Mouse (Mus musculus) small intestine, adult 2 months (tissue): Measurements from ENCODE around the gene Hdac4. TPM values are rescaled to one million over a fixed set of nuclear protein-coding genes. Genes with fewer than 3 reads are reported as not detected.

ENCODE experiments used
- H3K27ac ChIP-seq: fragments of 200-500 bp; 2 replicates; pipeline ENCODE4 v1.5.1; 2012; ENCODE audit warnings: low read depth, low read length, control low read depth, inconsistent platforms; ENCODE audit not compliant: insufficient read depth
- H3K27me3 ChIP-seq: fragments of 200-500 bp; 2 replicates; pipeline ENCODE4 v1.6.1; 2012; ENCODE audit warnings: mild to moderate bottlenecking, moderate library complexity, low read length, inconsistent platforms; ENCODE audit not compliant: control insufficient read depth, insufficient read depth
- H3K36me3 ChIP-seq: fragments of 200-500 bp; 2 replicates; pipeline ENCODE4 v1.6.1; 2012; ENCODE audit warnings: mild to moderate bottlenecking, low read length, control low read depth, inconsistent platforms; ENCODE audit not compliant: control insufficient read depth, insufficient read depth
- H3K4me1 ChIP-seq: fragments of 200-500 bp; 2 replicates; pipeline ENCODE4 v1.6.1; 2012; ENCODE audit warnings: low read length, inconsistent platforms, mixed read lengths; ENCODE audit not compliant: control insufficient read depth, insufficient read depth, insufficient read length
- H3K4me3 ChIP-seq: fragments of 200-500 bp; 2 replicates; pipeline ENCODE4 v1.5.1; 2012; ENCODE audit warnings: low read depth, mild to moderate bottlenecking, control low read depth, inconsistent platforms, low read length, moderate library complexity
- CTCF ChIP-seq: fragments of 200-500 bp; IDR thresholded peaks from 2 replicates; pipeline ENCODE4 v1.5.1; 2012; ENCODE audit warnings: low read depth, mild to moderate bottlenecking, control low read depth, inconsistent platforms, low read length, moderate library complexity, mixed read lengths; ENCODE audit not compliant: insufficient replicate concordance, insufficient read length; ENCODE audit errors: extremely low read depth
- POLR2A ChIP-seq: fragments of 200-500 bp; IDR thresholded peaks from 2 replicates; pipeline ENCODE4 v1.6.1; 2012; ENCODE audit warnings: low read depth, mild to moderate bottlenecking, control low read depth, inconsistent platforms, low read length, moderate library complexity
- WGBS: fragments of 180-500 bp; shearing (Covaris S2); methylation state at CpG from one replicate; pipeline ENCODE4 v1.1.7; 2018; 5-methylcytosine and 5-hydroxymethylcytosine counted together
- polyA plus RNA-seq: library from polyadenylated mRNA; depleted of rRNA; stranded (reverse); fragments of >200 nt; gene quantifications from 2 replicates; pipeline ENCODE4 v1.2.3, GENCODE M21; 2012

Gene Hdac4
- polyA plus RNA-seq, 1 experiment = 21.0 TPM

DNA sequence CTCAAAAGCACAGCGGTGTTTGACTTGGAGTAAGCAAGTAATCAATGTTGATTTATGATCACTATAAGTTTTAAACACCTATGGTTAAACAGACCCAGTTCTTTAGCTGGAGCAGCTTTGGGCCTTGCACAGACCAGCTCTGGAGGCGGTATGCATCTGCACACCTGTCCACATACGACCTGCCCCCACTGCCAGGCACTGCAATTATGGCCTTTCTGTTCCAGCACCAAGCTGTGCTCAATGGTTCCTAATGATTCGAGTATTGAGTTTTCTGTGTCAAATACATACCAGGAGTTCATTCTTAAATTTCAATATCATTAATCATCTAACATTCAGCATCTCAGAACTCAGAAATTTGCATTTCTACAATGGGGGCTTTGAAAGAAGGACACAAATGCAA is 52.7 kb downstream of the Hdac4 start:
- TF ChIP-seq CTCF = no peak
- TF ChIP-seq POLR2A = no peak
- Histone ChIP-seq H3K27ac (no peak overlapping the region), H3K36me3 (peaks cover 5% of the 10 kb centered on the region), H3K4me3 (no peak overlapping the region), H3K4me1 (peaks cover 18% of the 10 kb centered on the region), H3K27me3 (no peaks in the 10 kb centered on the region)
- WGBS = 53% methylated on average over 4 of the region's 4 CpGs

DNA sequence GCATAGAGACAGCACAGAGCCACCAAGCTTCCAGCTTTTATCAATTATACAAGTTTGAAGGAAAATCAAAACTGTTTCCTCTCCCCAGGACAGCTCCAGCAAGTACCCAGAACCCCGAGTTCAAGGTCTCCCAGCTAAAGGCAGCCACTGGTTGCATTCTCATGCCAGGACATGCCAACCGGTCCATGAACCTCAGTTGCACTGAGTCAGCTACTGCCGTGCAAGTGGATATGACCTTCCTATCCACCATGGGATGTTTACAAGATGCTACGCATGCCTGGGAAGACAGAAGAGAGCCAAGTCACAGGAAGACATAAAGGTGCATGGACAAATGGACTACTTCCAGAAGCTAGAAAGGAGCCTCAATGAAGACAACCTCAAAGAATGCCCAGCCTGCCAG is 56.5 kb downstream of the Hdac4 start:
- WGBS = 92% methylated on average over 4 of the region's 4 CpGs
- Histone ChIP-seq H3K27me3 (no peaks in the 10 kb centered on the region), H3K4me1 (peaks cover 3% of the 10 kb centered on the region), H3K4me3 (no peak overlapping the region), H3K36me3 (no peaks in the 10 kb centered on the region), H3K27ac (no peak overlapping the region)
- TF ChIP-seq CTCF (no peak), POLR2A (no peak)

DNA sequence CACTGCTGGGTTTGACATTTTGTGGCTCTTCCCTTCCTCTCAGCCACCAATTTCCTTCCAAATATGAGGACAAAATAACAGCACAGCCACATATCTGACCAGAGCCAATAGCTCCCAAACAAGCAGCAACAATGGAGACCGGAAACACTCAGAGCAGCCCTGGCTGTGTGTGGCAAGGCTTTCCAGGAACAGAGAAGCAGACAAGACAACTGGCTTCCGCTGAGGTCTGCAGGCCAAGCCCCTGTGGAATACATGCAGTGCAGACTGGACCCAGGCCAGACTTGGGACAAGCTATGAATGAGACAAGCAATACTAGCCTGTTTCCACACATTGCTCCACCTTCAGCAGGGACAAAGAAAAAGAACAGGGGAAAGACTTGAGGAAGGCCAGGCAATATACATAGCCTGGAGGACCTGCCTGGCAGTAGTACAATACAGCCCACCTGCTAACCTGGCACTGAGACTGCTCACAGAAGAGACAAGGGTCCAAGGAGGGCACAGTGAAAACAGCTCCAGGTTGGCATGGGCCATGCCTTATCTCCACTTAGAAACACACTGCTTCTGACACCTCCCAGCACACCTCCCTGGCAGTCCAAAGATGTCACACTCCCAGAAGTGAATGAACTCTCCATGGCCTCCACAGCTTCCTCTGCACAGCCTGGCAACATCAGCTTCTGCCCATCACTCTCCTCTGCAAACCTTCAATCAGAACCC is 58.2 kb downstream of the Hdac4 start:
- no peak overlapping the region for H3K4me3 ChIP-seq
- TF ChIP-seq POLR2A = no peak
- TF ChIP-seq CTCF = no peak
- peaks cover 1% of the 10 kb centered on the region; the same call in 1 of the 2 replicates for H3K4me1 ChIP-seq
- no peaks in the 10 kb centered on the region for H3K36me3 ChIP-seq
- WGBS = 81% methylated on average over 2 of the region's 2 CpGs
- no peaks in the 10 kb centered on the region for H3K27me3 ChIP-seq
- no peak overlapping the region for H3K27ac ChIP-seq

DNA sequence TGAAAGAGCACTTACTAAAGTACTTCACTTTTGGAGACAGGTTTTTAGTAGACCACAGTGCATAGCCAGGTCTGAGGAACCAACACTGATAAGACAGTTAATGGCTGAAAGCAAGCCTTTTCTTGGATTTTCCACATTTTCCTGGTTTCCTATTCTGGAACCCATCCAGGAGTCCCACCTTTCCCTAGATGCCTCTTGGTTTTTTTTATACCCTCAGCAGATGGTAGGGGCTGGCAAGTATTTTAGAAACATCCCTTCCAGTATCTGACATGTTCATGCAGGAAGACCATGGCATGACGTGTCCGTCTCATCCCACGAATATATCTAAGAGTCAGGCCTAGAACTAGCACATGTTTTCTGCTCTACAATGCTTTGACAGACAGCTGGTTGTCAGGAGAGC is 59.1 kb downstream of the Hdac4 start:
- WGBS = 96% methylated on average over 3 of the region's 3 CpGs
- Histone ChIP-seq H3K27ac (no peak overlapping the region), H3K4me1 (peaks cover 8% of the 10 kb centered on the region; the same call in 1 of the 2 replicates), H3K4me3 (no peak overlapping the region), H3K27me3 (no peaks in the 10 kb centered on the region), H3K36me3 (no peaks in the 10 kb centered on the region)
- no peak for TF ChIP-seq CTCF
- TF ChIP-seq POLR2A = no peak

DNA sequence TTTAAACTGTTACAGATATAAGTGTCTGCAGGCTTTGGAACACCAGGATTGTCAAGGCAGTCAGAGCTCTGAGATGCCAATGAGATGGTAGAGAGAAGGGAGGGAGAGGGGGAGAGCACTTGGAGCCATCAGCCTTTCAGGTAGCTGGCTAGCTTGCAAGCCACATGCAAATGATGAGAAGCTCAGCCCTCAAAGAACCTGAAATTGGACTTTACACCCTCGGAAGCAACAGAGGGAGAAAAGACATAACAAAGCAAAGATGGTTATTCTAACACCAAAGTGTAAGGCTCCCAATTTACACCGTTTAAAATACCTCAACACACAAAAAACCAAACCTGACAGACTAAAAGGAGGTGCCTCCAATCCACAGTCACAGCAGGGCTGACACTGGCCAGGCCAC is 63.3 kb downstream of the Hdac4 start:
- 42% methylated on average over 2 of the region's 2 CpGs for whole genome bisulfite sequencing
- H3K4me3 ChIP-seq = no peak overlapping the region
- H3K36me3 ChIP-seq = no peaks in the 10 kb centered on the region
- TF ChIP-seq POLR2A = no peak
- no peak for TF ChIP-seq CTCF
- H3K27me3 ChIP-seq = no peaks in the 10 kb centered on the region
- peaks cover 14% of the 10 kb centered on the region for H3K4me1 ChIP-seq
- H3K27ac ChIP-seq = no peak overlapping the region

DNA sequence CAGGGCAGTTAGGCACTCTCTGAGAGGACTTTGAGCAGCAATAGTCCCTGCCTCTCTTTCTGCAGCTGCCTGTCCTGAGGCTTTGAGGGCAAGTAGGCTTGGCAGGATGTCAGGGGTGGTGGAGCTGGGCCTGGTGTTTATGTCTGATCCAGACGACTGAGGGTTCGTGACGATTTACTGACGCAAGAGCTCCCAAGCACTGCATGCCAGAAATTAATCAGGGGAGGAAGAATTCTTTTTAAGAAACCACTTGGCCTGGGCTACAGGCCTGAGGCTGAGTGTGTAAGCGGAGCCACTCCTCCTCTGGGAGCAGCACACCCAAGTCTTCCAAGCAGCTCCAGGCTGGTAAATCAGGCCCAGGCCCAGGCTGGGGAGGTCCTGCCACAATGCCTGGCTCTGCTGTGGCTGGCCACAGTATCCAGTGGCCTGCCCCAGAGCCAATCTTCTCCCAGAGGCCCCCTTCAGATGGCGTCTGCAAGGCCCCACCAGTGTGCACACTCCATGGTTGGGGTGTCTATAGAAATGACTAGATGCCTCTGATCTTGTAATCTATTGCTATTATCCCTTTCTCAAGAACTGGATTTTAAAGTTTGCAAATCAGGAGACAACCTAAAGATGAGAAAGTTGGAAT is 64.9 kb downstream of the Hdac4 start:
- TF ChIP-seq CTCF (no peak), POLR2A (no peak)
- 17% methylated on average over 6 of the region's 6 CpGs for WGBS
- 0 out of 2 replicates have a peak overlapping the region, but pooled peaks have one; percentile 29 for H3K27ac ChIP-seq

DNA sequence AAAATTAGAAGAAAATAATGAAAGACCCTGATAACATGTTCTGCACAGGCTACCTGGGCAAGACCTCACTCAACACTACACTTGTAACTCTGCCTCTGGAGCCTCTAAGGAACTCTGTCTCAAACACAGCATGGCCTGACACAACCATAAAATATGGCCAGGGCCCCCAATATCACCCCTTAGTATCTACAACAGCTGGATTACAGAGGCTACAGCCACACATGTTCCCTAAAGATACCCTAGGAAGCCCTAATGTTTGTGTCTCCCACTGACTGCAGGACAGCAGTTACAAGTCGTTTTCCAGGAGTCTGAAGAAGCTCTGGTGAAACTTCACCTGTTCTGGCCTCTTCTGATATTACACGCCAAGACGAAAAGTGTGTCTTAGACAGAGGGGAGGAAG is 65.7 kb downstream of the Hdac4 start:
- Histone ChIP-seq H3K36me3 (no peaks in the 10 kb centered on the region), H3K27ac (no peak overlapping the region)
- 75% methylated on average over 3 of the region's 3 CpGs for WGBS

More for the DNA sequence above, 64.9 kb downstream of the Hdac4 start:
- peaks cover 14% of the 10 kb centered on the region for H3K4me1 ChIP-seq
- no peaks in the 10 kb centered on the region for H3K36me3 ChIP-seq
- H3K4me3 ChIP-seq = no peak overlapping the region
- H3K27me3 ChIP-seq = no peaks in the 10 kb centered on the region

More for the DNA sequence above, 65.7 kb downstream of the Hdac4 start:
- Histone ChIP-seq H3K4me1 (peaks cover 14% of the 10 kb centered on the region), H3K4me3 (no peak overlapping the region), H3K27me3 (no peaks in the 10 kb centered on the region)
- no peak for TF ChIP-seq CTCF
- no peak for TF ChIP-seq POLR2A
